Mouse (Mus musculus) urinary bladder, postnatal 14 days (tissue): ENCODE measurements around the gene Hes3.

Experiments used
- DNase-seq: peaks from one replicate; pipeline ENCODE4 v3.0.0; 2021; ENCODE audit warnings: low spot score

Gene Hes3

GRCm38 (mm10) chr4:152291562-152291961, at the start of gene Hes3:
TSS of gene Hes3 (minus strand) at chr4:152291662.
- DNase-seq: no peak

GRCm38 (mm10) chr4:152340584-152341284, 49.3 kb upstream of the Hes3 start:
- no peak for DNase-seq

GRCm38 (mm10) chr4:152339293-152339790, 47.9 kb upstream of the Hes3 start:
- DNase-seq: no peak

- DNase-seq: no peak
Measured at GRCm38 (mm10) chr4:152338419-152339292, 47.2 kb upstream of the Hes3 start, which contains the start of gene Chd5. TSS of gene Chd5 (plus strand) at chr4:152338651.

GRCm38 (mm10) chr4:152337772-152338171, 46.3 kb upstream of the Hes3 start:
- DNase-seq: no peak

GRCm38 (mm10) chr4:152333587-152333986, 42.1 kb upstream of the Hes3 start:
- DNase-seq: no peak

- DNase-seq: peak; percentile 72
Measured at GRCm38 (mm10) chr4:152332952-152333351, 41.5 kb upstream of the Hes3 start.

- peak; percentile 49 for DNase-seq
Measured at GRCm38 (mm10) chr4:152328691-152329090, 37.2 kb upstream of the Hes3 start.

GRCm38 (mm10) chr4:152326543-152326942, 35.1 kb upstream of the Hes3 start:
- no peak for DNase-seq

GRCm38 (mm10) chr4:152325574-152326411, 34.3 kb upstream of the Hes3 start, which contains the start of gene Rpl22:
TSS of gene Rpl22 (plus strand) at chr4:152325742.
- DNase-seq: peak; percentile 93

GRCm38 (mm10) chr4:152324641-152325562, 33.4 kb upstream of the Hes3 start:
- DNase-seq: no peak

- no peak for DNase-seq
Measured at GRCm38 (mm10) chr4:152321464-152321863, 30.0 kb upstream of the Hes3 start.

GRCm38 (mm10) chr4:152318517-152319234, 27.2 kb upstream of the Hes3 start, which contains the start of gene Rnf207:
TSS of gene Rnf207 (minus strand) at chr4:152318993.
- DNase-seq: peak; percentile 51

GRCm38 (mm10) chr4:152317631-152318033, 26.2 kb upstream of the Hes3 start:
- no peak for DNase-seq

- DNase-seq: no peak
Measured at GRCm38 (mm10) chr4:152315498-152316213, 24.2 kb upstream of the Hes3 start.

- DNase-seq: no peak
Measured at GRCm38 (mm10) chr4:152313934-152314333, 22.5 kb upstream of the Hes3 start.

GRCm38 (mm10) chr4:152313211-152313632, 21.8 kb upstream of the Hes3 start:
- DNase-seq: no peak

- no peak for DNase-seq
Measured at GRCm38 (mm10) chr4:152312186-152312585, 20.7 kb upstream of the Hes3 start.

GRCm38 (mm10) chr4:152307542-152307941, 16.1 kb upstream of the Hes3 start:
- no peak for DNase-seq
